Mouse (Mus musculus) layer of hippocampus, postnatal 25 days (tissue): ENCODE data around the gene Zfp384. TPM values are rescaled to one million over a fixed set of nuclear protein-coding genes. Genes with fewer than 3 reads are reported as not detected.
"Not testable (repeated sequence)": the region's sequence is repeated elsewhere in the genome, so short reads cannot be mapped to it uniquely, and the experiment has no call there.

Source experiments
- DNase-seq, 2 experiments: peaks; one replicate each; pipeline ENCODE4 v3.0.0; 2022; ENCODE audit warnings: mixed read lengths in 2 of 2, low spot score in 1 of 2; ENCODE audit errors: extremely low spot score in 1 of 2
- total RNA-seq, 2 experiments: library from RNA; stranded (reverse); gene quantifications; 2 replicates each; pipeline ENCODE4 v1.2.3; 2021

The Zfp384 gene
- total RNA-seq, 2 experiments from 2014 or later = 42.4 to 49.6 TPM

DNA sequence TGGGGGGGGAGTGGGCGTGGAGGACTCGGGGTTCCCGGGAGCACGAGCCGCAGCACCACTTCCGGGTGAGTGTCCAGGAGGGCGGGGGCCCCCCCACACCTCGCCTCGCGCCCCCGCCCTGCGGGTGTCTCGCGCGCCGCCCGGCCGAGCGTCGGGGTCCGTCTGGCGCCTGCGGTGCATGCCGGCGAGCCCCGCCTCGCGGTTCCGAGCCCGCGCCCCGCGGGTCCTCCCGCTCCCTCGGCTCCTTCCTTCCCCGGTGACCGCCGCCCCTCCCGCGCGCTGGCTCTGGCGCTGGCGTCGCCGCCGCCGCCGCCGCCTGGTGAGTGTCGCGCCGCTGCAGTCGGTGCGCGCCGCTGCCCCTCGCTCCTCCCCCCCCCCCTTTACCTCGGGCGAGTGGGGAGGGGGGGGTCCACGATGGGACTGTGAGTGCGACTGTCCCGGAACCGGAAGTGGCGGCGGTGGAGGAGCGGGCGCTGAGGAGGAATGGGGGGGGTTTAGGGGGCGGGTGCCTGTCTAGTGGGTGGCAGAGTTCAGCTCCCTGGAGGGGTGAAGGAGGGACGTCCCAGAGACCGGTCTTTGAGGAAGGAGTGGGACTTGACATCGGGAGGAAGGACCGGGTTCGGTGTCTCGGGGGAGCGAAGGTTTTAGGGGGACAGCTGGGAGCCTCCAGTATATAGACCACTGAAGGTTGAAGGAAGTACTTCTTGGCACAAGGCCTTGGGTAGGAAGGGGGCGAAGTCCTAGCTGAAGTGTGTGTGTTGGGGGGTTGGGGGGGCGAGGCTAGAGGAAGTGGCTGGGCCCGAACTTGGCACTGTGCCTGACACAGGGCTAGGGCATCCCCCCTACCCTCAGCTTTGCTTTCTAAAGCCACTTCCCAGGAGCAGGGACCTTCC is 482 bp downstream of the Zfp384 start:
- peak in 1 of 2 experiments; percentile 59 for DNase-seq

DNA sequence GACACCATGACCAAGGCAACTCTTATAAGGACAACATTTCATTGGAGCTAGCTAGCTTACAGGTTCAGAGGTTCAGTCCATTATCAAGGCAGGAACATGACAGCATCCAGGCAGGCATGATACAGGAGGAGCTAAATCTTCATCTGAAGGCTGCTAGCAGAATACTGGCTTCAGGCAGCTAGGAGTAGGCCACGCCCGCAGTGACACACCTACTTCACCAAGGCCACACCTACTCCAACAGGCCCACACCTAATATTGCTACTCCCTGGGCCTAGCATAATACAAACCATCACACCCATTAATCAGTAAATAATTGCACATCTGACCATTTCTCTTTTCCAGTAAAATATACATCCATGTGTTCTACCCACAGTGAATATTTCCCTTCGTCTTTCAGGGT is 8.7 kb downstream of the Zfp384 start:
- DNase-seq = no peak

DNA sequence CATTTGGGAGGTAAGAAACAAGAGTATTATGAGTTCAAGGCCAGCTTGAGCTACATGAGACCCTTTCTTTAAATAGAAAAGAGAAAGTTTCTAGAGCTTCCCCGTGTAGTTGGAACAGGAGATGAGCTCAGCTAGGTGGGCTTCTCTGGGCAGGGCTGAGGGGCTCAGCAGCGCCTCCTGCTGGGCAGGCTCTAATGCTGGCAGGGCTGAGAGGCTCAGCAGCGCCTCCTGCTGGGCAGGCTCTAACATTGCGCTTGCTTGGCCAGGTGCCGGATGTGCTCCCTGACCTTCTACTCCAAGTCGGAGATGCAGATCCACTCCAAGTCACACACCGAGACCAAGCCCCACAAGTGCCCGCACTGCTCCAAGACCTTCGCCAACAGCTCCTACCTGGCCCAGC is 21.6 kb downstream of the Zfp384 start:
- DNase-seq = peak in 1 of 2 experiments; percentile 30

DNA sequence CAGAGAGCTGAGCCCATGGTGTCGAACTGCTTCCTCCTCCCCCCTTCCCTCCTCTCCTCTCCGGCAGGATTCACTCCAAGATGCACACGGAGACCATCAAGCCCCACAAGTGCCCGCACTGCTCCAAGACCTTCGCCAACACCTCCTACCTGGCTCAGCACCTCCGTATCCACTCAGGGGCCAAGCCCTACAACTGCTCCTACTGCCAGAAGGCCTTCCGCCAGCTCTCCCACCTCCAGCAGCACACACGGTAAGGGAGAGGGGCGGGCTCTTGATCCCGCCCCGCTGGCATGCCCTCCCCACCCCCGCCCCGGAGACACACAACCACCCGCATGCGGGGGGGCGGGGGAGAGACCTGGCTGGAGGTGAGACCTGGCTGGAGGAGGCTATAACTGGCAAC is 22.7 kb downstream of the Zfp384 start:
- no peak for DNase-seq

DNA sequence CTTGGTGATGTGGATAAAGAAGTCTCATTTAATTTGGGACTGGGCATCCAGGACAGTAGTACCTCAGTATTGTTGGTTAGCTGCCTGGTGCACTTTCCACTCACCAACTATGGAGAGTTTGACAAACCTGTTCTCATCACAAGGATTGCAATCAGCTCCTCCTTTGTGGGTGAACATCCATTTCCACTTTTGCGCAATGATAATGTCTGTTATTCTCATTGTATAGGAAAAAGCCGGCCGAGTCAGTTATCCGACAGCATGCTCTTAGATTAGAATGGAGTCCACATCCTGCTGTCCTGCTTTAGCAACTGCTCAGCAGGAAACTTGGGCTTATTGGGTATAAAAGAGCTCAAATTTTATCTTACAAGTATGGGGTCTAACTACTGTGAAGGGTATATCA is 29.7 kb downstream of the Zfp384 start:
- no peak for DNase-seq

DNA sequence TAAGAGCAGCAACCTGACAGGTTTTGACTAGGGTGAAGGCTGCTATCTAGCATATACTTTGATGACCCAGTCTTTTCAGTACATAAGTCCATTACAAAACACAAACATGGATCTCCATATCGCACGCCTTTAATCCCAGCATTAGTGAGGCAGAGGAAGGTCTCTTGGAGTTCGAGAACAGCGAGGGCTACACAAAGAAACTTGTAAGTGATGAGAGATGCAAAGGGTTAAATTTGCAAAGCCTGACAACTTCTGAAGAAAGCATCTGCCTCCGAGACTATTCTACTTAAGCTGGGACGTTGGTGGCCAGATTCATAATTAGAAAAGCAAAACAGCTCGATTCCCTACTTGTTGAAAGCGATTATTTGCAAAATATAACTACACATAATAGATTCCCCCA is 30.2 kb downstream of the Zfp384 start:
- no peak for DNase-seq

DNA sequence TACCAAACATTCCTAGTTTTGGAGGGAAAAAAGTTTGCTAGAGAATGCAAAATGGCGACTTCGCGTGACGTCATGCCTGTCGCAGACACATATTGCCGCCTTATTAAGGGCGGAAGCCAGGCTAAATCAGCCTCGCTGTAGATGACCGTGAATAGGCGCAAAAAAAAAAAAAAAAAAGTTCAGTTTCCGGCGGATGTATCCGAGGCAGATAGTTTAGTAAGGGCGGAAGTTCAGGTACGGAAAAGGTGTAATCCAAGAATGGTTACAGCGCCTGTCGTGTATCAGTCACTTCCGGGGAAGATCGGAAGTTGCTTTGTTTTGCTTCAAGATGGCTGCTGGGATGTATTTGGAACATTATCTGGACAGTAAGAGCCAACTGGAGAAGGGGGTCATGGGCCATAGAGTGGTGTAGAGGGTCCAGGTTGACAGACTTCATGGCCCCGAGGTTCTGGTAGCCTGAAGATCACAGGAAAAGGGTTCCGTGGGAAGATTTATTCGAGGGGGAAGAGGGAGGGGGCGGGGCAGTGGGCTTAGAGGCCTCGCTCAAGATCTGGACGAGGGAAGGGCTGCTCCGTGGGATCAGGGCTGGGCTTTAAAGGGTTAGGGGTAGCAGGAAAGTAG is 30.7 kb downstream of the Zfp384 start, which contains the start of gene Ing4:
TSS of gene Ing4 (plus strand) at position 228 of the 621 bp plus-strand sequence.
- DNase-seq = peak; percentile 65 to 80

DNA sequence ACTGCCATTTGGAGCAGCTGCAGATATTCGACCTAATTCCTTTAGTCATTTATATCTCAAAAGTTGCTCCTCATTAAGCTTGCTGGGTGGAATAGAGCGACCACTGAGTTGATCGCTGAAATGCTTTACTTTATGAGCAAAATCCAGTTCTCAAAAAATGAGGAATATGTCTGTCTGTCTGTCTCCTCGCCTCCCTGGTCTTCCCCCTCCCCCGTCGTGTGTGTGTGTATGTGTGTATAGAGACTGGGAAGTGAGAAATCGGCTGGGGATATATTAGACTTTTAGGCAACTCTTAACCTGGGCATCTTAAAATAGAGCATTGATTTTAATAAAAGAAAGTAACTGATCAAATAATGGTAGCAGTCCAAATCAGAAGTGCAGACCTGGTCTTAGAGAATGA is 31.3 kb downstream of the Zfp384 start:
- no peak for DNase-seq

DNA sequence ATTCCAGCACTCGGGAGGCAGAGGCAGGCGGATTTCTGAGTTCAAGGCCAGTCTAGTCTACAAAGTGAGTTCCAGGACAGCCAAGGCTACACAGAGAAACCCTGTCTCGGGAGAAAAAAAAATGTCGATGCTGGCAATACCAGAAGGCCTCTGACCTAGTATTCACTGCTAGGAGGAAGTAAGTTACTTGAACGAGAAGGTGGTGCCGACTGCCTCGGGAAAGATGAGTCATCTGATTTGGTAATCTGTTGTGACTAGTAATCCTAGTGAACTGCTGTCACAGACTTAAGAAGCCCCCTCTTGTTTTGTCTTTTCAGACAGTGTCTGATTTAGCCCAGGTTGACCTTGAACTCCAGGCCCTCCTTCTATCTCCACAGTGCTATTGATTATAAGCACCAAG is 32.1 kb downstream of the Zfp384 start:
- DNase-seq = no peak

DNA sequence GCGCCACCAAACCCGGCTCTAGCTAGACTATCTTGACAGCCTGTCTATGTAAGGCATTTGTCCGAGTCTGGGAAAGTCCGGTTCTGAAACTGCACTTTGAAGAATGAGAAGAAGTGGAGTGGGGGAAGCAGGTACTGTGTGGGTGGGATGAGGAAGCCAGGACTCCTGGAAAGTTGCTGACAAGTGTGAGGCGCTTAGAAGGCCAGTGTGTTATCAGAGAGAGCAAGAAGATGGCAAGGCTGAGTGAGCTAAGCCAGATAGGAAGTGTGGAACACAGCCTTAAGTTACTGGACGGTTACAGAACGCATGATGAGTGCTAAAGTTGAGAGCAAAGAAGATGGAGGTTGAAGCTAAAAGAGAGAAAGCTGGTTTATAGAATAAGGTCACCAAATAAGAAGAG is 33.1 kb downstream of the Zfp384 start:
- no peak for DNase-seq

DNA sequence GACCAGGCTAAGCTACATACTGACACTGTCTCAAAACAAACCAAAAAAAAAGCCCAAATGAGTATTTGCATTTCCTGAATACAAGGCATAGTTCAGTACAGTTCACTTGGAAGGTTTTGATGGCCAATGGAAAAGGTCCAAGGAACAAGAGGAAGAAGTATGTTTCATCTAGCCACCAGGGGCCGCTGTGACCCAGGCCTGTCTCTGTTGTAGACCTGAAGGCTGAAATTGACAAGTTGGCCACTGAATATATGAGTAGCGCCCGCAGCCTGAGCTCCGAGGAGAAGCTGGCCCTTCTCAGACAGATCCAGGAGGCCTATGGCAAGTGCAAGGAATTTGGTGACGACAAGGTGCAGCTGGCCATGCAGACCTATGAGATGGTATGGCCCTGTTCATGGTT is 37.7 kb downstream of the Zfp384 start:
- DNase-seq = peak; percentile 63 to 85

DNA sequence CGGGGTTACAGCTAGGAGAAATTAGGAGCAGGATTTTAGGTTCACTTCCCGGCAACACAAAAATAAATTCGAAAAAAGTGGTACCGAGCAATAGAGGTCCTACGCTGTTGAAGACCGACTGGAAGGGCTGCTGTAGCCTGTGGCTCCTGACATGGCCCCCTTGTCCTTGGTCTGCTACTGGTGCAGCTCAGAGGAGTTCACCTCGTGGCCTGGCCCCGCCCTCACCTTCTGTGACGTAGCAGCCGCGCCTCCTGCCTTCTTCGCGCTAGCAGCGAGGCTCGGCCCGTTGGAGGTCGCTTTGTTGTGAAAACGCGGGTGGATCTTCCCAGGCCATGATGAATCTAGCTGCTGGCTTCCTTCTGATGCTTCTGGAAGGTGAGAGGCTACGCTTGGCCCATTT is 40.7 kb downstream of the Zfp384 start, which contains the start of gene Acrbp:
TSS of gene Acrbp (plus strand) at position 12 of the 400 bp plus-strand sequence.
- DNase-seq = no peak

DNA sequence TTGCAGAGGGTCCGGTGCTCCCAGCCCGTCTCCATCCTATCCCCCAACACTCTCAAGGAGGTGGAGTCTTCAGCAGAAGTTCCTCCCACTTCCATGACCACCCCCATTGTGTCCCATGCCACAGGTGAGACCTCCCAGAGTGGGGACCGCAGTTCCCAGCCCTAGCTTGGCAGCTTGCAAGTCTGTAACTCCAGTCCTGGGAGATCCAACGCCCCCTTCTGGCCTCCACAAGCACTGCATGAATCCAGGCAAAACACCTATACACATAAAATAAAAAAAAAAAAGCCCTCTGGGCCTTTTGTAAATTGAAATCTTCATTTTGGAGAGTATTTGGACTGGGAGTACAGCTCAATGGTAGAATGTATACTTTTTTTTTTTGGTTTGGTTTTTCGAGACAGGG is 42.3 kb downstream of the Zfp384 start:
- no peak for DNase-seq

DNA sequence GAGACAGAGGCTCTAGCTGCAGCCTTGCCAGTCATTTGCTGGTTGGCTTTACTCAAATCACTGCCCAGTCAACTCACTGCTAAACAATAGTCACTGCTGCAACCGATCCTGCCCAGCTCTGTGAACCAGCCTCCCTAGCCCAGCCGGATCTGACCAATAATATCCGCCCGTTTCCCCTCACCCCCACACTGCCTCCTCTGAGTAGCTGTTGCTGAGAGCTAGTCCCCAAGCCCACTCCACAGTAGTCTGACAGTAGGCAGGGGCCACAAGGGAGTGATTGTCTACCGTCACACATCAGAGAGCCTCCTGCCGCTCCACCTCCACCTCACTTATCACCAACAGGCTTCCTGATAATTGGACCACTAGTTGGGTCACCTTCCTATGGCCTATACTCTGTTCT is 52.5 kb downstream of the Zfp384 start:
- no peak for DNase-seq

DNA sequence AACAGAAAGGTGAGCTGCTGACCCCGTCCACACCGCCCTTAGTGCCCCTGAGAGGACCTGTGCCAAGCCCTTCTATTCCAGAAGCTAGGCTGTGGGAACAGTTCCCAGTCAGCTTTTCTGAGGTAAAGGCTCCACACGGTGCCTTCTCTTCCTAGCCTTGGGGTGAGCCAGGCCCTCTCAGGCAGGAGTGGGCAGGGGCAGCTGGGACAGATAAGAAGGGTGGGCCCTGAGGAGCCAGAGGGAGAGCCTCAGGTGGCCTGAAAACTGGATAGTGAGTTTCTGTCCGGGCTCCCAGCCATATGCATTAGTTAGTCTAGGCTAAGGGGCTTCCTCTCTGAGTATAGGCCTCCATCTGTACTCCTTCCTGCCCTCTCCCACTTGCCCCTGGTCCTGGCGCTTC is 53.6 kb downstream of the Zfp384 start:
- no peak for DNase-seq

DNA sequence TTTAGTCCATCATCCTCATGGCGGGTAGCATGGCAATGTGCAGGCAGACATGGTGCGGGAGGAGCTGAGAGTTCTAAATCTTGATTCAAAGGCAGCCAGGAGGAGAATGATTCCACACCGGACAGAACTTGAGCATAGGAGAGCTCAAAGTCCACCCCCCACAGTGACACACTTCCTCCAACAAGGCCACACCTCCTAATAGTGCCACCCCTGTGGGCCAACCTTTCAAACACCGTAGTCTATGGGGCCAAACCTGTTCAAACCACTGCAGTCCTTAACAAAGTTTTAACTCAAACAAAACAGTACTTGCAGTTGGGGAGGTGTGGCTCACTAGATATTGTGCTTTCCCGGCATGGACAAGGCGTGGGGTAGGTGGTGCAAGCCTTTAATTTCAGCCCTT is 55.0 kb downstream of the Zfp384 start:
- no peak for DNase-seq

DNA sequence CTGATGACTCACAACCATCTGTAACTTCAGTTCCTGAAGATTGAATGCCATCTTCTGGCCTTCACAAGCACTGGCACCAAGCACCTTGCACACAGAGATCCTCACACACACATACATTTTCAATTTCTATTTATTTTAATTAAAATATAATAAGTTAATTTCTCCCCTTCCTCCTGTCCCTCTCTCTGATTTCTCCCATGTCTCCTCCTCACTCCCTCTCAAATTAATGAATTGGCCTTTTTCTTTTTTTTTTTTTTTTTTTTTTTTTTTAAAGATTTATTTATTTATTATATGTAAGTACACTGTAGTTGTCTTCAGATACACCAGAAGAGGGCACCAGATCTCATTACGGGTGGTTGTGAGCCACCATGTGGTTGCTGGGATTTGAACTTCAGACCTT is 56.3 kb downstream of the Zfp384 start:
- not testable (repeated sequence) for DNase-seq

DNA sequence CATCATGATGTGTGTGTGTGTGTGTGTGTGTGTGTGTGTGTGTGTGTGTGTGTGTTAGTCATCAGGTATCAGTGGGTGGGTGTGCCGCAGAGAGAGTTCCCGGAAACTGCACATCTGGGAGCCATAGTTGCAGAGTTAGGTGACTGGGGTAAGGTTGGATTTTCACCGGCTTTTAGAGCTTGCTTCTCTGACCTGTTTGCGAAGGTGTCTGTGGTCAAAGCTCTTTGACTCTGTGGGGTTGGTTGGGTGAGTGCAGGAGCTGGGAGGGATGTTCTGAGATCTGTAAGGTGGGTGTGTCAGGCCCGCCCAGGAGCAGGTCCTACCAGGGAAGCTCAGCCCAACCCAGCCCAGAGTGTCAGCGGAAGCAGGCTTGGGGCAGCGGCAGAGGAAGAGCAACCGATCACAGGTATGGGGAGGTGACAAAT is 58.6 kb downstream of the Zfp384 start, which contains the start of gene Lpar5:
TSS of gene Lpar5 (plus strand) at position 350 of the 425 bp plus-strand sequence.
- DNase-seq = no peak

DNA sequence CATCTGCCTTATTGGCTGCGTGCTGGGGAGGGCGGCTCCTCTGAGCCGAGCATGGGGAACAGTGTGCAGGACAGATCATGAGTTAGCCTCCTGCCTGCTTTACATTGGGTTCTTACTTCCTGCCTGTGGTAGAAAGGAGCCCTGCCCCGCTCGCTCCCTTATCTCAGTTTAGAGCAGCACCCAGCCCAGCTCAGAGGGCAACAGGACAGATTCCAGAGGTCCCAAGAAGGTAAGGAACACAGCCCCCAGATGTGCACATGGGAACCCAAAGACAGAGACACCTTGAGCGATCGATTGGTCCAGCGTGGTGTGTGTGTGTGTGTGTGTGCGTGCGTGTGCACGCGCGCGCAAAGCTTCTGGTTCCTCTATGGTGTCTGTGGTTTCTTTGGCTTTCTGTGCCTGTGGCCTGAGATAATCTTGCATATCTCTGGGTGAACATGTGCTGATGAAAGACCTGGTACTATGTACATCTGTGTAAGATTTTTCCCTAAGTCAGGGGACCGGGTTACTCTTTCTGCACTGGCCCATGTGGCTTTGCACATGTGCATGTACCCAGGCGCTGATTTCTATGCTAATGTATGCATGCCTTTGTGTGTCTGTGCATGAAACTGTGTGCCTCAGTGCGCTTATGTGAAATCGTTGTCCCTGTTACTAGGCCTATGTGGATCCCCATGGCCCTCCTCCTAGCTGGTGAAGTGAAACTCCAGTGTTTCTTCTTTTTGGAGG is 62.4 kb downstream of the Zfp384 start:
- DNase-seq = no peak

DNA sequence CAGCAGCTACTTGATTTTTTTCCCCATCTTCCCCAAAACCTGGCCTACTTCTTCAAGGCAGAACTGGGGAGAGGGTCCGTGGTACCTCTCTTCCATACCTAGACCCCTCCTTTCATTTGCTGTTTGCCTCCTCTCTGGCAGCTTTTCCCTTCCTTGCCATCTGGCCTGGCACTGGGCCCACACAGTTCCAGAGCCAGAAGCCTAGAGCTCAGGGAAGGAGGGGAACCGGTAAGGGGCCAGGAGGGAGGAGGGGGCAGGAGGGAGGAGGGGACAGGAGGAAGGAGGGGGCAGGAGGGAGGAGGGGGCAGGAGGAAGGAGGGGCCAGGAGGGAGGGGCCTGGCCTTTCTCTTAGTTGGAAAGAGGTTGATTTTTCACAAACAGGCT is 62.9 kb downstream of the Zfp384 start:
- DNase-seq = peak; percentile 63 to 66

DNA sequence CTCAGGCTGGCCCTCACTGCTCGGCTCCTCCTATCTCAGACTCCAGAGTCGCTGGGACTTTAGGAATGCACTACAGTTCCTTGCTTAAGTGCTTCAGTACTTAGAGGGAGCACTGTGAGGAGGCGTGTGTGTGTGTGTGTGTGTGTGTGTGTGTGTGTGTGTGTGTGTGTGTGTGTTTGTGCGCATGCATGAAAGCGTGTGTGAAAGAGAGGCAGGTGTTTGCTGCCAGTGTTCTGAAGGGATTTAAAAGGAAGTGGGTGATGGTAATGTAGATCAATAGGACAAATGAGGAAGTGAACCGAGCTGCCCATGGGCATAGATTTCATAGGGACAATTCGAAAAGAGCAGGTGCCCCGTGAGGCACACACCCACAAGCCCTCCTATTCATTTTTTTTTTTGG is 64.9 kb downstream of the Zfp384 start:
- DNase-seq = no peak
